Mouse (Mus musculus): ENCODE measurements around the gene Olfr1283.
"Not testable (repeated sequence)": the region's sequence is repeated elsewhere in the genome, so short reads cannot be mapped to it uniquely, and the experiment has no call there.

Gene Olfr1283

DNA sequence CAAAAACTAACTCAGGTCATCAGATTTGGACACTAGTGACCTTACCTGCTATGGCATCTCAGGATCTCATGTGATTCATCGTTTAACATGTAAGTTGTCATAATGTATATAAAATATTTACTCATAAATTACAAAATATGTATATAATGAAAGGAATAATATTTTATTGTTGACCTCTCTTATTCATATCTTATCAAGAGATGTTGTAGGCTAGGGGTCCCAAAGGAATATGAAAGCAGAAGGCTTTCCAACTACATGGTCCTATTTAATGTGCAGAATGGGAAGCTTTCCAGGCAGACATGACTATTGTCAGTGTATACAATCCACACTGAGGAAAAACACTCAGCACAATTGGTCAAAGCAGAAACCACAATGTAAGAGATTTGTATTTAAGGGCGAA is at the start of gene Olfr1283:
Olfr1283 (plus strand) TSS at position 301 of the 400 bp plus-strand sequence.
- no peak for DNase-seq (ENCODE audit: low read depth in 1 of 2, low spot score in 2 of 2)

DNA sequence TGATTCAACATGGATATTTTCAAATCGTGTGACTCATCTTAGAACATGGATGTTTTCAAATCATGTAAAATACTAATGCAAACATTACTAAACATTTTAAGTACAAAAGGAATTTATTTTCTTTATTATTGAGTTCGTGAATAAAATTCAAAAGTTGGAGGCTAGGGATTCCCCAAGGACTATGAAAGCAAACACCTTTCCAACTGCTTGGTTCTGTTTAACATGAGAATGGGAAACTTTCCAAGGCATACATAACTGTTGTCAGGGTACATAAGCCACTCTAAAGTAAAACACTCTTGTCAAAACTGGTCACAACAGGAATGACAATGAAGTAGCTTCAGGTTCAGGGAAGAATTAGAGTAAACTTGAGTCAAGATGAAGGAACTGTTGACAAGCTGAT is 40.4 kb upstream of the Olfr1283 start, which contains the start of gene Olfr1281:
Olfr1281 (plus strand) TSS at position 301 of the 400 bp plus-strand sequence.
- DNase-seq (ENCODE audit: low read depth in 1 of 2, low spot score in 2 of 2): no peak

DNA sequence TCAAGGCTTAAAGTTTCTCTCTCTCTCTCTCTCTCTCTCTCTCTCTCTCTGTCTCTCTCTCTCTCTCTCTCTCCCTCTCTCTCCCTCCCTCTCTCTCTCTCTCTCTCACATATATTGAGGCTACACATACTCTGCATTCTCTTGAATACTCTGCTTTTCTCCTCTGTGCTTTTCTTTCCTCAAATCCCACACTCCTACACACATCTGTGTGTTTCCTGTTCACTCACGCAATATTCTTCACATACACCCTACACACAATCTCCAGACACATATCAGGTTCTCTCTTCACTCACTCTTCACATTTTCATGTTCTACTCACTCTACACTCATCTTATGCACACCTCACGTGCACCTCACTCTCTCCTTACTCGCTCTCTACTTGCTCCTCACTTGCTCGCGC is 32.9 kb upstream of the Olfr1283 start:
- DNase-seq (ENCODE audit: low read depth in 1 of 2, low spot score in 2 of 2): not testable (repeated sequence)

DNA sequence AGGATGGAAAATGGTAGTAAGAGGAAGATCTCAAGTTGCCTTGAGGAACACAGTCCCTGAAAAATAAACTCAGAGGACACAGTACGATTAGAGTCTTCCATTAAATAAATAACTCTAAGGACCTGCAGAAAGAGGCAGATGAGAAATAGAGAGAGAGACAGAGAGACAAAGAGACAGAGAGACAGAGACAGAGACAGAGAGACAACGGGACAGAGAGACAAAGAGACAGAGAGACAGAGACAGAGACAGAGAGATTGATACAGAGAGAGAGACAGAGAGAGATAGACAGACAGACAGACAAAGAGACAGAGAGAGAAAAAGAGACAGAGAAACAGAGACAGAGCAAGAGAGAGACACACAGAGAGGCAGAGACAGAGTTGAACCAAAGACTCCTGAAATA is 30.6 kb upstream of the Olfr1283 start, which contains the start of gene Olfr1282:
Olfr1282 (minus strand) TSS at position 101 of the 400 bp plus-strand sequence.
- DNase-seq (ENCODE audit: low read depth in 1 of 2, low spot score in 2 of 2): no peak

DNA sequence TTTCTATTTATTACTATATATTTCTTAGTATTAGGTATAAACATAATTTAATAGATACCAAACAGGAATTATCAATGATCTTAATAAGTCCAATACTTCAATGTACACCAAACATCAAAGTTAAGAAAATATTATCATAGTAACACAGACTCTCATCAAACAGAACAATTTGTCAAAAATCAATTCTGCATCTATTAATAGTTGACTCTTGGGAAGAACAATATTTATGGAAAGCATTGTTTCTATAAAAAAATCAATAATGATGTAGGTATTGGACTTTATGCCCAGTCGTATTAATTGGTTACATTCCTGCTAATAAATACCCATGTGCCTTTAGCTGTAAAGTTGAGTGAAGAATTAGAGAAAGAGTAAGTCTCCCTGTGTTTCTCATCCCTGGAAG is 8.6 kb downstream of the Olfr1283 start, which contains the start of gene Olfr1284:
Olfr1284 (plus strand) TSS at position 301 of the 400 bp plus-strand sequence.
- DNase-seq (ENCODE audit: low read depth in 1 of 2, low spot score in 2 of 2): no peak
